Mouse (Mus musculus) thymus, adult 2 months (tissue): ENCODE data around the gene Bgn. TPM values are rescaled to one million over a fixed set of nuclear protein-coding genes. Genes with fewer than 3 reads are reported as not detected.

Experiments
- DNase-seq: peaks from one replicate; pipeline ENCODE4 v3.0.0; 2021
- H3K27ac ChIP-seq: fragments of 200-500 bp; 2 replicates; pipeline ENCODE4 v1.5.1; 2012; ENCODE audit warnings: low read length, control low read depth; ENCODE audit not compliant: control insufficient read depth, insufficient read depth
- H3K27me3 ChIP-seq: fragments of 200-500 bp; 2 replicates; pipeline ENCODE4 v1.6.1; 2012; ENCODE audit warnings: mild to moderate bottlenecking, low read length, moderate library complexity, mixed read lengths; ENCODE audit not compliant: control insufficient read depth, insufficient read depth
- H3K36me3 ChIP-seq: fragments of 200-500 bp; 2 replicates; pipeline ENCODE4 v1.6.1; 2012; ENCODE audit warnings: mild to moderate bottlenecking, low read length, moderate library complexity; ENCODE audit not compliant: control insufficient read depth, insufficient read depth
- H3K4me1 ChIP-seq: fragments of 200-500 bp; replicated peaks from 2 replicates; pipeline ENCODE4 v1.6.1; 2012; ENCODE audit warnings: low read length; ENCODE audit not compliant: control insufficient read depth, insufficient read depth
- H3K4me3 ChIP-seq: fragments of 200-500 bp; 2 replicates; pipeline ENCODE4 v1.5.1; 2012; ENCODE audit warnings: mild to moderate bottlenecking, low read length, control low read depth, moderate library complexity; ENCODE audit not compliant: control insufficient read depth, insufficient read depth
- CTCF ChIP-seq: fragments of 200-500 bp; IDR thresholded peaks from 2 replicates; pipeline ENCODE4 v1.5.1; 2012; ENCODE audit warnings: mild to moderate bottlenecking, control low read depth, low read length, moderate library complexity, borderline replicate concordance; ENCODE audit not compliant: control insufficient read depth, poor library complexity, insufficient read depth; ENCODE audit errors: extremely low read depth
- POLR2A ChIP-seq: fragments of 200-500 bp; IDR thresholded peaks from 2 replicates; pipeline ENCODE4 v1.6.1; 2012; ENCODE audit warnings: mild to moderate bottlenecking, low read length, control low read depth, moderate library complexity; ENCODE audit not compliant: control insufficient read depth, poor library complexity, insufficient read depth; ENCODE audit errors: extremely low read depth
- WGBS: fragments of 180-500 bp; shearing (Covaris S2); methylation state at CpG from one replicate; pipeline ENCODE4 v1.1.7; 2018; 5-methylcytosine and 5-hydroxymethylcytosine counted together
- polyA plus RNA-seq: library from polyadenylated mRNA; depleted of rRNA; stranded (reverse); fragments of >200 nt; gene quantifications from 2 replicates; pipeline ENCODE4 v1.2.3, GENCODE M21; 2012; rRNA removed

The Bgn gene
- polyA plus RNA-seq, result 83.6 and 91.6 TPM in 2 replicates

DNA sequence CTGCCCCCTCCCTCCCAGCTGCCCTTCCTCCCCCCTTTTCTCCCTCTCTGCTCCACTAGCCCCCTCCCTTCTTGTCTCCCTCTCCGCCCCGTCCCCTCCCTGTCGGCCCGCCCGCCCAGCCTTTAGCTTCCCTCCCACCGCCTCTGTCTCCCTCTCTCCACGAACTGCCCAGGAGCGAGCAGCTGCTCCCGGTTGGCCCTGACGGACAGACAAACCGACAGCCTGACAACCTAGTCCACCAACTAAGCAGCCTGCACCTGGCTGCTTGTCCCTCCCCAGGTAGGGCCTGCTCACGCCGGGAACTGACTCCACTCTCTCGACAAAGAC, at the start of gene Bgn:
Gene Bgn, plus strand, starts transcription at position 119 of the 327 bp plus-strand sequence.
- no peak within 1 kb of the TSS for H3K27ac ChIP-seq
- no peak within 1 kb of the TSS for H3K4me3 ChIP-seq
- WGBS, result 45% methylated on average over 9 of the region's 14 CpGs

DNA sequence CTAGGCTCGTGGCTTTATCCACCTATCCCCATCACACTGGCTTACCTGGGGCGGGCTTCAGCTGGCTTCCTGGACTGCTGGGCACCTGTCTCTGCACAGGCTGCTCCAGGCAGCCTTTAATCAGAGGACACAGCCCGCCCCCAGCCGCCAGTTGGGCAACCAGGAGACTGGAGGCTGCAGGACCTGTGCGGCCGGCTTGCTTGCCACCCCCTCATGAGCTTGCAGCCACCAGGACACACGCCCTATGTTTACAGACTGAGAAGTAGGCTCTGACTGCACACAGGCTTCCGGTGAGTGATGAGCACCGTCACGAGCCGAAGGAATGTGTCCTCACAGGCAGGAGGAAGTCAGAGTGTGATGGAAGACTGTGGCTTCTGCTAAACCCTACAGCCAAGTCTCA, 48.1 kb upstream of the Bgn start, which contains the start of gene Trex2:
Gene Trex2, minus strand, starts transcription at position 93 of the 400 bp plus-strand sequence.
- Histone ChIP-seq H3K4me1 (no peaks in the 10 kb centered on the region), H3K27me3 (no peaks in the 10 kb centered on the region), H3K36me3 (no peaks in the 10 kb centered on the region), H3K4me3 (no peak within 1 kb of the TSS), H3K27ac (no peak within 1 kb of the TSS)
- WGBS, result 93% methylated on average over 11 of the region's 11 CpGs
- TF ChIP-seq CTCF (no peak), POLR2A (no peak)
- DNase-seq, result no peak

More for the DNA sequence above, at the start of gene Bgn:
- no peak for TF ChIP-seq CTCF
- Histone ChIP-seq H3K36me3 (no peaks in the 10 kb centered on the region), H3K4me1 (no peaks in the 10 kb centered on the region), H3K27me3 (no peaks in the 10 kb centered on the region)
- no peak for DNase-seq

DNA sequence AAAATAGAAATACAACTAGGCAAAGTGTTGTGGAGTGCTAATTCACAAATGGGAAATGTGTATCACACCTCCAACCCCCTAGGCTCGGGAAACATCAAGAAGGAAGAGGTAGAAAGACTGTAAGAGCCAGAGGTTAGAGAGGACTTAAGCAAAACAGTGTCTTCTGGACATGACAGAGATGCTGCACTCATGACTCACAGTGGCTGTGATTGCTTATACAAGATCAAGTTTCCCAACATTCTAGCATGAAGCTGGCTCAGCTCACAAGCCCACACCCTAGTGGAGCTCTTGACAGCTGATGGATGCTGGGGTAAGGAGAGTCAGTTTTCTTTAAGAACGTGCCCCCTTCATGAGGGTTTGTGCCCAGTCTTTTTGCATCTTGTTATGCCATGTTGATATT, 42.0 kb upstream of the Bgn start:
- 78% methylated on average over 2 of the region's 2 CpGs for WGBS
- no peak for TF ChIP-seq POLR2A
- no peak for TF ChIP-seq CTCF
- Histone ChIP-seq H3K4me1 (no peaks in the 10 kb centered on the region), H3K36me3 (no peaks in the 10 kb centered on the region), H3K27me3 (no peaks in the 10 kb centered on the region), H3K27ac (no peak overlapping the region), H3K4me3 (no peak overlapping the region)
- DNase-seq, result no peak

DNA sequence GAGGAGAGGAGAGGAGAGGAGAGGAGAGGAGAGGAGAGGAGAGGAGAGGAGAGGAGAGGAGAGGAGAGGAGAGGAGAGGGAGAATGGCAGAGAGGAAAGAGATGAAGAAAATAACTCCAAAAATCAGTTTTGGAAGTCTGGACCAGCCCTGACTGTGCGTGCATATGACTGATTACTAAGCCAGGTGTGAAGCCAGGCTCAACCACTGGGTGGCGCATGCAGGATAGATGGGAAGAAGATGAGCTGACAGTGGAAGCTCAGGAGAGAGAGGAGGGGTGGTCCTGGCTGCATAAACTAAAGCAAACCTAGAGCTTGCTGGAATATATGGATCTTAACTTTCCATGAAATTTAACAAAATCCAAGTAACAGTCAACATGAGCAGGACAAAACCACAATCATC, 31.5 kb upstream of the Bgn start:
- Histone ChIP-seq H3K27me3 (no peaks in the 10 kb centered on the region), H3K27ac (no peak overlapping the region), H3K4me1 (no peaks in the 10 kb centered on the region), H3K4me3 (no peak overlapping the region), H3K36me3 (no peaks in the 10 kb centered on the region)
- 56% methylated on average over 2 of the region's 2 CpGs for WGBS
- TF ChIP-seq POLR2A (no peak), CTCF (no peak)
- DNase-seq, result peak; percentile 71

DNA sequence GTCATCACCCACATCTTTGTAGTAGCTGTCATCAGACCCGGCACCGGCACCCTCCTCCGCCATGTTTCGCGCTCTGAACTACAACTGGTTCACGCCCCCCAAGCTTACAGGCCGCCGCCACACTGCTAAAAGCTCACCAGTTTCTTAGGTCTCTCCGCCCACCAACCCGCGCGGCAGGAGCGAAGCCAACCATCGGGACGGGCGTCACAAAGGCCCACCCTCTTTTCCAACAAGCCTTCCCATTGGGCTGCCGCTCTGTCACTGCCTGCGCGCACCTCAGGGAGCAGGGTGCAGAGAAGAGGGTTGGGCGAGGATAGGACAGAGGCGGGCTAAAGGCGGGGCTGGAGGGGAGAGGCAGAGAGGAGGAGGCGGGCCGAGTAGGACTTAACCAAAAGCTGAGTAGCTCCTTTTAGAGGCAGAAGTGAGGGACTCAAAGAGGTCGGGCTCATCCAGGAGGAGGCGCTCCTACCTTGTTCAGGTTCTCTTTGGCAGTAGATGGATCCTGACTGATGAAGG, 24.5 kb upstream of the Bgn start, which contains the start of gene Haus7:
Gene Haus7, minus strand, starts transcription at position 168 of the 516 bp plus-strand sequence.
- peak; percentile 86 for DNase-seq
- H3K27ac ChIP-seq, result no peak within 1 kb of the TSS

DNA sequence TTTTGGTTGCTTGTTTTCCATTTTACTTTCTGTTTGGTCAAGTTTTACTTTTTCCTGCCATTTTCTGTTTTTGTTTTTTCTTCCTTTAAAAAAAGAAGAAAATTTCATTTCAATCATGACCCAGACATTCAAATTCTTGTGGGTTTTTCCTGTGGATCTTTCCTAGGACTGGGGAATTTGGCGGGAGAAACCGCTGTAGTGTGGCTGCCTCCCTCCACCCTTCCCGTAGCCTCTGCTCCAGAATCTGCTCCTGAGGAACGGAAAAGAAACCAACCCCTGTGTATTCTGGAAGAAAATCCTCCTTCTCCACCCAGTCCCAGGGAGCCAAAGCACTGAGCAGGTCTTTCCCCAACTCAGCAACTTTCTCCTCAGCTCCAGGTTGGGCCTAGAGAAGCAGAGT, 22.6 kb upstream of the Bgn start:
- H3K36me3 ChIP-seq, result no peaks in the 10 kb centered on the region
- no peak for DNase-seq
- H3K4me1 ChIP-seq, result peaks cover 5% of the 10 kb centered on the region
- no peak overlapping the region for H3K4me3 ChIP-seq
- H3K27me3 ChIP-seq, result no peaks in the 10 kb centered on the region
- no peak overlapping the region for H3K27ac ChIP-seq
- TF ChIP-seq POLR2A (no peak), CTCF (no peak)
- WGBS, result 90% methylated on average over 4 of the region's 4 CpGs

More for the DNA sequence above, 24.5 kb upstream of the Bgn start, which contains the start of gene Haus7:
- WGBS, result 0% methylated on average over 25 of the region's 26 CpGs
- Histone ChIP-seq H3K27me3 (no peaks in the 10 kb centered on the region), H3K4me1 (peaks cover 5% of the 10 kb centered on the region), H3K36me3 (no peaks in the 10 kb centered on the region), H3K4me3 (peak within 1 kb of the TSS; percentile 80)
- TF ChIP-seq CTCF (0 out of 2 replicates have a peak, but pooled peaks have one; percentile 39), POLR2A (no peak)

GRCm38 (mm10) chrX:73465483-73466186, 17.8 kb upstream of the Bgn start:
- DNase-seq, result no peak
- Histone ChIP-seq H3K27ac (no peak overlapping the region), H3K4me3 (no peak overlapping the region), H3K36me3 (no peaks in the 10 kb centered on the region), H3K27me3 (no peaks in the 10 kb centered on the region), H3K4me1 (no peaks in the 10 kb centered on the region)
- TF ChIP-seq POLR2A, result no peak
- TF ChIP-seq CTCF, result no peak
- WGBS, result 87% methylated on average over 9 of the region's 9 CpGs
